In genomic region chrX:157369166-157369565, GRCm38 (mm10) we compare ENCODE assay signal across 21 mouse cellular contexts. TPM values are rescaled to one million over a fixed set of nuclear protein-coding genes. Genes with fewer than 3 reads are reported as not detected.
"Had no signal": no experiment of that assay in that cellular context is flagged by ENCODE, and none has a peak within 500 bp of the region (broad histone marks: within the 10 kb centered on the region; RNA-seq: fewer than 3 reads in every experiment).

No protein-coding gene starts in this region.

- H3K36me3 ChIP-seq: kidney, embryonic 15.5 days; limb, embryonic 15.5 days; midbrain, embryonic 12.5 days; midbrain, embryonic 15.5 days; neural tube, embryonic 12.5 days; neural tube, embryonic 15.5 days had no signal

- H3K4me2 ChIP-seq: kidney, embryonic 15.5 days; limb, embryonic 15.5 days; liver, embryonic 11.5 days; lung, embryonic 14.5 days; midbrain, embryonic 12.5 days; midbrain, embryonic 15.5 days; neural tube, embryonic 12.5 days; neural tube, embryonic 15.5 days had no signal

- ATAC-seq: liver, postnatal 0 days; lung, postnatal 0 days; midbrain, embryonic 15.5 days had no signal

- H3K9ac ChIP-seq: kidney, embryonic 15.5 days; limb, embryonic 15.5 days; liver, embryonic 14.5 days; liver, postnatal 0 days; lung, embryonic 14.5 days; midbrain, embryonic 12.5 days; midbrain, embryonic 15.5 days; neural tube, embryonic 12.5 days; neural tube, embryonic 15.5 days had no signal

- H3K27ac ChIP-seq: kidney, embryonic 15.5 days; limb, embryonic 15.5 days; liver, embryonic 14.5 days; macrophage; midbrain, embryonic 12.5 days; midbrain, embryonic 15.5 days; neural tube, embryonic 12.5 days; neural tube, embryonic 15.5 days; stomach, postnatal 0 days had no signal

- H3K4me3 ChIP-seq: kidney, embryonic 15.5 days; limb, embryonic 15.5 days; midbrain, embryonic 12.5 days; midbrain, embryonic 15.5 days; neural tube, embryonic 12.5 days; neural tube, embryonic 15.5 days had no signal

- H3K4me1 ChIP-seq: kidney, embryonic 15.5 days; limb, embryonic 15.5 days; midbrain, embryonic 12.5 days; midbrain, embryonic 15.5 days; neural tube, embryonic 12.5 days; neural tube, embryonic 15.5 days had no signal

- H3K27me3 ChIP-seq: midbrain, embryonic 12.5 days; midbrain, embryonic 15.5 days; neural tube, embryonic 12.5 days; neural tube, embryonic 15.5 days had no signal

- DNase-seq: kidney, postnatal 10 days; kidney, postnatal 36 days; liver, postnatal 0 days; lung, embryonic 14.5 days; right cerebral cortex, adult 18-20 months; right cerebral cortex, postnatal 14 days; right cerebral cortex, postnatal 4 days; thymus, adult 2 months; thymus, postnatal 14 days; thymus, postnatal 4 days had no signal

- H3K9me3 ChIP-seq: kidney, embryonic 15.5 days; limb, embryonic 15.5 days; midbrain, embryonic 12.5 days; midbrain, embryonic 15.5 days; neural tube, embryonic 12.5 days; neural tube, embryonic 15.5 days had no signal

RNA-seq across cellular contexts. Expression of gene Phex, which starts 45.9 kb away (rescaled TPM):
- polyA plus RNA-seq: liver, postnatal 0 days; macrophage; thymus, adult 2 months had no signal
